Mouse (Mus musculus): Measurements from ENCODE around the gene A230050P20Rik.
"Not testable (repeated sequence)": the region's sequence is repeated elsewhere in the genome, so short reads cannot be mapped to it uniquely, and the experiment has no call there.

A230050P20Rik gene

GRCm38 (mm10) chr9:20868448-20869001 is at the start of gene A230050P20Rik:
TSS of gene A230050P20Rik (plus strand) at chr9:20868642.
- no peak for DNase-seq

GRCm38 (mm10) chr9:20820001-20820400 is 48.4 kb upstream of the A230050P20Rik start:
- no peak for DNase-seq

- no peak for DNase-seq
Observed at GRCm38 (mm10) chr9:20822821-20823220, 45.6 kb upstream of the A230050P20Rik start.

GRCm38 (mm10) chr9:20825781-20826180 is 42.7 kb upstream of the A230050P20Rik start:
- DNase-seq: no peak

GRCm38 (mm10) chr9:20828127-20828526 is 40.3 kb upstream of the A230050P20Rik start:
- no peak for DNase-seq

GRCm38 (mm10) chr9:20830901-20831643 is 37.4 kb upstream of the A230050P20Rik start:
- peak; percentile 93 for DNase-seq

- DNase-seq: no peak
Observed at GRCm38 (mm10) chr9:20834881-20835280, 33.6 kb upstream of the A230050P20Rik start.

GRCm38 (mm10) chr9:20835431-20835954 is 32.9 kb upstream of the A230050P20Rik start:
- DNase-seq: not testable (repeated sequence)

- no peak for DNase-seq
Observed at GRCm38 (mm10) chr9:20837184-20837947, 31.1 kb upstream of the A230050P20Rik start.

- DNase-seq: no peak
Observed at GRCm38 (mm10) chr9:20838931-20839330, 29.5 kb upstream of the A230050P20Rik start.

GRCm38 (mm10) chr9:20842211-20842610 is 26.2 kb upstream of the A230050P20Rik start:
- DNase-seq: no peak

- DNase-seq: peak; percentile 56
Observed at GRCm38 (mm10) chr9:20842670-20843069, 25.8 kb upstream of the A230050P20Rik start.

- DNase-seq: no peak
Observed at GRCm38 (mm10) chr9:20850179-20850578, 18.3 kb upstream of the A230050P20Rik start.

GRCm38 (mm10) chr9:20857131-20857530 is 11.3 kb upstream of the A230050P20Rik start:
- DNase-seq: peak; percentile 84

- DNase-seq: no peak
Observed at GRCm38 (mm10) chr9:20859926-20860325, 8.5 kb upstream of the A230050P20Rik start.

GRCm38 (mm10) chr9:20861821-20862220 is 6.6 kb upstream of the A230050P20Rik start:
- DNase-seq: peak; percentile 72

GRCm38 (mm10) chr9:20862225-20862624 is 6.2 kb upstream of the A230050P20Rik start:
- DNase-seq: no peak

GRCm38 (mm10) chr9:20866879-20867278 is 1.6 kb upstream of the A230050P20Rik start:
- DNase-seq: no peak

GRCm38 (mm10) chr9:20869246-20869645 is 804 bp downstream of the A230050P20Rik start:
- no peak for DNase-seq

GRCm38 (mm10) chr9:20870211-20871173 is 2.0 kb downstream of the A230050P20Rik start:
- DNase-seq: no peak

GRCm38 (mm10) chr9:20872991-20873390 is 4.5 kb downstream of the A230050P20Rik start:
- DNase-seq: no peak

- DNase-seq: no peak
Observed at GRCm38 (mm10) chr9:20873521-20873920, 5.1 kb downstream of the A230050P20Rik start.

Data from embryo, embryonic 11 days (tissue).